Mouse (Mus musculus) sigmoid colon, adult 10 weeks (tissue): ENCODE measurements around the gene Fam122a. TPM values are rescaled to one million over a fixed set of nuclear protein-coding genes. Genes with fewer than 3 reads are reported as not detected.

Experiments
- polyA plus RNA-seq: library from polyadenylated mRNA; stranded (reverse); fragments of 350-450 nt; fragmentation: Illumina TruSeq; extraction: RNeasy Lipid Tissue Mini Kit (QIAGEN cat#74804); gene quantifications from one replicate; pipeline ENCODE4 v1.2.3, GENCODE M21; 2014; ENCODE audit warnings: low read depth, low replicate concordance

Fam122a gene
- 3.3 TPM for polyA plus RNA-seq

DNA sequence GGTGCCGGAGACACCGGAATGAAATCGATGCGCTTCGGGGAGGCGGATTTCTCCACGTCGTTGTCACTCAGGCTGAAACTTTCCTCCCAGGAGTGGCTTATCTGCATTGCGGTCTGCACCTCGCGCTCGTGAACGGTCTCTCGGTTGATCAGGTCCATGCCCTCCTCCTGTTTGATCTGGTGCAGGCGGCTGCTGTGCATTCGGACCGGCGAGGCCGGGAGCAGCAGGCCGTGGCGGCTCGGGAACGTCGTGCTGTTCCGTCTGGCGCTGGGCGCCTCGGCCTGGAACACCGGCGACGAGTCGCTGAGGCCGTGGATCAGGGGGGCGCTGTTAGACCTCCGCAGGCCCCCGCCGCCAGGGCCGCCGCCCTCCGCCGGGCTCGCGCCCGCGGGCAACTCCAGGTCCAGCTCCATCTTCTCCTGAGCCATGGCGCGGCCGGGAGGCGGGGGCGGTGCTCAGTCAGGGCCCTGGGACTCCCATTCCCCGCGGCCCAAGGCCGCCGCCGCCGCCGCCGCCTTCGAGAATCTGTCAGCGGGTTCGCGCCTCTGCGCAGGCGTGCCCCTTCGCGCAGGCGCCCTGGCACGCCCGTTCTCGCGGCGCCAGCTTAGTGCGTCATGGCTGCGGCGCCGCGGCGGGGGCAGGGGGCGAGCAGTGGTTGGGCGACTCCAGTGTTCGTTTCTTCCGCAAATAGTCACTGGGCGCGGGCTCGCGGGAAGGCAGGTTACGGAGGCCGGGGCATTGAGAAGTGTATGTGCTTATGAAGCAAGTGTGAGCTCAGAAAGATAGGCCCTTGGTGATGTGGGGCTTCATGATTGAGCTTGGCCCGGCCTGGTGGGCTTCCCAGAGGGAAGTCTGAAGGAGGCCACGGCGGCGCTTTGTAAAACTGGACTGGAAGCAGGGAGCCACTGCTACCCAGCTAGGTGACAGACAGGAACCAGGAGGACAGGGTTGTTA, at the start of gene Fam122a:
TSS of gene Fam122a (minus strand) at position 428 of the 954 bp plus-strand sequence.

Other genes with a start within 250 kb of the Fam122a start
- 1.2 TPM for gene Fxn, start 196.8 kb downstream of the Fam122a start, polyA plus RNA-seq
- 61.0 TPM for gene Pip5k1b, start 78.5 kb upstream of the Fam122a start, polyA plus RNA-seq
- gene Tmem252, start 196.7 kb upstream of the Fam122a start, polyA plus RNA-seq: 1.4 TPM